Mouse (Mus musculus) stomach, embryonic 15.5 days (tissue): ENCODE measurements around the gene Tyk2. TPM values are rescaled to one million over a fixed set of nuclear protein-coding genes. Genes with fewer than 3 reads are reported as not detected.
A peak's percentile ranks its signal among the peaks of the same experiment; 100 is the strongest.

Experiments used
- ATAC-seq: fragments of 200-750 bp; cut with Nextera tagmentation; 2 replicates; pipeline ENCODE4 v1.8.0; 2017; ENCODE audit warnings: low read depth, moderate number of reproducible peaks, moderate TSS enrichment; ENCODE audit not compliant: insufficient read depth, low FRiP score
- H3K27ac ChIP-seq: fragments of 300-500 bp; sonication (generic); 2 replicates; pipeline ENCODE4 v1.5.1; 2015; ENCODE audit warnings: mild to moderate bottlenecking, inconsistent platforms
- H3K27me3 ChIP-seq: fragments of 300-500 bp; sonication (generic); replicated peaks from 2 replicates; pipeline ENCODE4 v1.6.1; 2015; ENCODE audit warnings: inconsistent platforms
- H3K36me3 ChIP-seq: fragments of 300-500 bp; sonication (generic); 2 replicates; pipeline ENCODE4 v1.6.1; 2015; ENCODE audit warnings: inconsistent platforms
- H3K4me1 ChIP-seq: fragments of 300-500 bp; sonication (generic); 2 replicates; pipeline ENCODE4 v1.6.1; 2015; ENCODE audit warnings: inconsistent platforms
- H3K4me2 ChIP-seq: fragments of 300-500 bp; sonication (generic); 2 replicates; pipeline ENCODE4 v1.6.1; 2015; ENCODE audit warnings: mild to moderate bottlenecking, inconsistent platforms
- H3K4me3 ChIP-seq: fragments of 300-500 bp; sonication (generic); replicated peaks from 2 replicates; pipeline ENCODE4 v1.5.1; 2015; ENCODE audit warnings: inconsistent platforms
- H3K9ac ChIP-seq: fragments of 300-500 bp; sonication (generic); 2 replicates; pipeline ENCODE4 v1.6.1; 2015; ENCODE audit warnings: inconsistent platforms
- H3K9me3 ChIP-seq: fragments of 300-500 bp; sonication (generic); 2 replicates; pipeline ENCODE4 v1.6.1; 2016; ENCODE audit warnings: inconsistent platforms
- WGBS: fragments of 180-500 bp; shearing (Covaris S2); methylation state at CpG from one replicate; pipeline ENCODE4 v1.1.7; 2015; 5-methylcytosine and 5-hydroxymethylcytosine counted together
- microRNA-seq: library from miRNA; unstranded; fragments of <30 nt; microRNA quantifications from one replicate; pipeline ENCODE4, GENCODE M21; 2016
- polyA plus RNA-seq: library from polyadenylated mRNA; unstranded; fragments of >200 nt; fragmentation: Nextera tagmentation; extraction: Ambion mirVana; gene quantifications from 2 replicates; pipeline ENCODE4 v1.2.1, GENCODE M21; 2015

Tyk2 gene
- polyA plus RNA-seq, 1 experiment from 2014 or later: 13.6 TPM

DNA sequence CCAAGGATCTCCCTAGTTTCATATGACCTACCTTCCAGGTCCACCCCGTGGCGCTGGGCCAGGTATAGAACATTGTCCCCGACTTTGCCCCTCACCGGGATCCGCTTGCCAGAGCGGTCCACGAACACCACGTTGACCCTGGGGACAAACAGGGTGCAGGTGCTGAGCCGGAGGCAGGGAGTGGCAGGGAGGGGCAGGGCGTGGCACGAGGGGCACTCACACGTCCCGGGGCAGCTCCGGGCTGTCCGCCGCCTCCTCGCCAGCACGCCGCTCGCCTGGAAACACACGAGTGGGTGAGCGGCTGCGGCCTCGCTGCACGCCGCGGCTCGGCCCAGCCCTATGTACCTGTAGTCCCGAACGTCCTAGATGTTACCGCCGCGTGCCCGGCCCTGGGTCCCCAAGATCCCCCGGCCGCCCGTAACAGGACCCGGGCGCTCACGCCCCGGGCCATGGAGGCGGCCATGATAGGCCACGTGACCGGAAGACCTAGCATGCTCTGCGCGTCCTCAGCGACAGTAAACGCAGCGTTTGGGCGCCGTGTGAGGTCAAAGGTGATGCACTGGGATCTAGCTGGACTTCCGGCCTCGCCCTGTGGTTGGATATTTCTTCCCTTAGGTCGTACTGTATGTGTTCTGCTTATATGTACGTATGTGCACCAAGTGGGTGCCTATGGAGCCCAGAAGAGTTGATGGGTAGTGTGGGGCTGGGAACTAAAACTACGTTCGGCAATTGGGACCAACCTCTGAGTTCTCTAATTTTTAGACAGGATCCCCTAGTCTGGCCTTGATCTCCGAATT lies 57.8 kb downstream of the Tyk2 start, which contains the start of the genes Gm49373 and Fdx1l:
Gene Gm49373 (minus strand): TSS at position 53 of the 797 bp plus-strand sequence.
Gene Fdx1l (minus strand): TSS at position 571 of the 797 bp plus-strand sequence.
- Histone ChIP-seq H3K4me1 (peaks cover 15% of the 10 kb centered on the region), H3K27me3 (no peaks in the 10 kb centered on the region), H3K9ac (peak within 1 kb of the TSS; percentile 90), H3K9me3 (no peaks in the 10 kb centered on the region), H3K4me2 (peak within 1 kb of the TSS; percentile 91), H3K27ac (peak within 1 kb of the TSS; percentile 52), H3K36me3 (peaks cover 31% of the 10 kb centered on the region), H3K4me3 (peak within 1 kb of the TSS; percentile 93)
- peak; percentile 94 for ATAC-seq
- WGBS: 2% methylated on average over 58 of the region's 58 CpGs

GRCm38 (mm10) chr9:21072641-21073040 lies 58.4 kb downstream of the Tyk2 start:
- ATAC-seq: 0 out of 2 replicates have a peak, but pooled peaks have one; percentile 14
- Histone ChIP-seq H3K9ac (peak overlapping the region; percentile 90), H3K4me2 (peak overlapping the region; percentile 91), H3K27me3 (no peaks in the 10 kb centered on the region), H3K4me1 (peaks cover 15% of the 10 kb centered on the region), H3K27ac (peak overlapping the region; percentile 52), H3K36me3 (peaks cover 25% of the 10 kb centered on the region), H3K9me3 (no peaks in the 10 kb centered on the region), H3K4me3 (peak overlapping the region; percentile 93)
- 9% methylated on average over 4 of the region's 4 CpGs for WGBS

- Histone ChIP-seq H3K27ac (no peak within 1 kb of the TSS), H3K4me1 (0 out of 2 replicates have a peak, but pooled peaks cover 7% of the 10 kb centered on the region), H3K9ac (no peak within 1 kb of the TSS), H3K4me2 (no peak within 1 kb of the TSS), H3K4me3 (no peak within 1 kb of the TSS), H3K27me3 (no peaks in the 10 kb centered on the region), H3K36me3 (peaks cover 27% of the 10 kb centered on the region), H3K9me3 (no peaks in the 10 kb centered on the region)
- WGBS: 83% methylated on average over 27 of the region's 27 CpGs
- ATAC-seq: no peak
These were observed 63.9 kb downstream of the Tyk2 start, which contains the start of gene Zglp1 for GRCm38 (mm10) chr9:21067006-21067684. Gene Zglp1 (minus strand): TSS chr9:21067093.

GRCm38 (mm10) chr9:21062928-21063327 lies 68.1 kb downstream of the Tyk2 start:
- H3K4me1 ChIP-seq: no peaks in the 10 kb centered on the region
- no peak overlapping the region for H3K27ac ChIP-seq
- no peak overlapping the region for H3K9ac ChIP-seq
- H3K4me3 ChIP-seq: no peak overlapping the region
- WGBS: 89% methylated on average over 2 of the region's 2 CpGs
- H3K36me3 ChIP-seq: peaks cover 21% of the 10 kb centered on the region
- no peak overlapping the region for H3K4me2 ChIP-seq
- H3K27me3 ChIP-seq: no peaks in the 10 kb centered on the region
- ATAC-seq: no peak
- no peaks in the 10 kb centered on the region for H3K9me3 ChIP-seq

Small RNA genes within 50 kb of the gene (microRNA-seq; reads per million reads assigned to microRNA genes)
- gene Mir7082: not detected

Other genes starting within 250 kb of the Tyk2 start
- gene Ppan, start 243.1 kb downstream of the Tyk2 start, polyA plus RNA-seq: 80.9 and 81.3 TPM in 2 replicates
- 283 and 327 TPM in 2 replicates for gene Eif3g, start 232.6 kb downstream of the Tyk2 start, polyA plus RNA-seq
- 74.7 and 76.0 TPM in 2 replicates for gene Dnmt1, start 171.4 kb downstream of the Tyk2 start, polyA plus RNA-seq
- 39.4 and 40.1 TPM in 2 replicates for gene S1pr2, start 154.5 kb downstream of the Tyk2 start, polyA plus RNA-seq
- gene Mrpl4, start 128.5 kb downstream of the Tyk2 start, polyA plus RNA-seq: 129 and 133 TPM in 2 replicates
- 10.9 and 11.3 TPM in 2 replicates for gene Icam1, start 115.3 kb downstream of the Tyk2 start, polyA plus RNA-seq
- gene Icam4, start 101.9 kb downstream of the Tyk2 start, polyA plus RNA-seq: 6.6 and 16.2 TPM in 2 replicates
- 0.05 and 0.21 TPM in 2 replicates for gene Icam5, start 99.2 kb downstream of the Tyk2 start, polyA plus RNA-seq
- 0.73 TPM in 1 of 2 replicates, not detected in the other for gene Zglp1, start 64.2 kb downstream of the Tyk2 start, polyA plus RNA-seq
- gene Gm49373, start 58.1 kb downstream of the Tyk2 start, polyA plus RNA-seq: 0.58 and 0.82 TPM in 2 replicates
- 57.6 and 58.0 TPM in 2 replicates for gene Fdx1l, start 57.6 kb downstream of the Tyk2 start, polyA plus RNA-seq
- 1.6 and 1.7 TPM in 2 replicates for gene Gm38431, start 39.2 kb downstream of the Tyk2 start, polyA plus RNA-seq
- gene Raver1, start 39.2 kb downstream of the Tyk2 start, polyA plus RNA-seq: 48.3 and 60.9 TPM in 2 replicates
- 284 and 293 TPM in 2 replicates for gene Cdc37, start 18.7 kb upstream of the Tyk2 start, polyA plus RNA-seq
- gene Pde4a, start 34.5 kb upstream of the Tyk2 start, polyA plus RNA-seq: 5.9 and 6.2 TPM in 2 replicates
- 61.1 and 61.6 TPM in 2 replicates for gene Keap1, start 108.1 kb upstream of the Tyk2 start, polyA plus RNA-seq
- 0.93 and 1.6 TPM in 2 replicates for gene S1pr5, start 117.2 kb upstream of the Tyk2 start, polyA plus RNA-seq
- gene Atg4d, start 134.1 kb upstream of the Tyk2 start, polyA plus RNA-seq: 49.9 and 51.3 TPM in 2 replicates
- gene Kri1, start 156.7 kb upstream of the Tyk2 start, polyA plus RNA-seq: 14.4 and 14.5 TPM in 2 replicates
- gene Cdkn2d, start 160.2 kb upstream of the Tyk2 start, polyA plus RNA-seq: 44.4 and 50.0 TPM in 2 replicates
- gene Ap1m2, start 181.1 kb upstream of the Tyk2 start, polyA plus RNA-seq: 67.7 and 74.2 TPM in 2 replicates
- 89.1 and 95.7 TPM in 2 replicates for gene Slc44a2, start 189.5 kb upstream of the Tyk2 start, polyA plus RNA-seq
- gene Ilf3, start 236.6 kb upstream of the Tyk2 start, polyA plus RNA-seq: 150 and 154 TPM in 2 replicates